Mouse (Mus musculus) hindbrain, embryonic 11.5 days (tissue): ENCODE results near the gene Trmt10b. TPM values are rescaled to one million over a fixed set of nuclear protein-coding genes. Genes with fewer than 3 reads are reported as not detected.

Experiments used
- ATAC-seq: fragments of 200-750 bp; cut with Nextera tagmentation; 2 replicates; pipeline ENCODE4 v1.8.0; 2017; ENCODE audit warnings: mild to moderate bottlenecking, moderate TSS enrichment, moderate library complexity; ENCODE audit not compliant: low FRiP score
- DNase-seq: peaks from one replicate; pipeline ENCODE4 v3.0.0-alpha.2; 2015; ENCODE audit warnings: low spot score
- H3K27ac ChIP-seq: fragments of 300-500 bp; sonication (generic); 2 replicates; pipeline ENCODE4 v1.5.1; 2014; ENCODE audit warnings: mild to moderate bottlenecking, low read depth, low read length
- H3K27me3 ChIP-seq: fragments of 300-500 bp; sonication (generic); 2 replicates; pipeline ENCODE4 v1.6.1; 2014; ENCODE audit warnings: mild to moderate bottlenecking, low read length, moderate library complexity, mixed read lengths; ENCODE audit not compliant: control insufficient read depth, insufficient read depth
- H3K36me3 ChIP-seq: fragments of 300-500 bp; sonication (generic); 2 replicates; pipeline ENCODE4 v1.6.1; 2014; ENCODE audit warnings: mild to moderate bottlenecking, low read length, moderate library complexity, mixed read lengths; ENCODE audit not compliant: control insufficient read depth, insufficient read depth
- H3K4me1 ChIP-seq: fragments of 300-500 bp; sonication (generic); replicated peaks from 2 replicates; pipeline ENCODE4 v1.6.1; 2014; ENCODE audit warnings: low read length, mixed read lengths; ENCODE audit not compliant: control insufficient read depth, insufficient read depth
- H3K4me2 ChIP-seq: fragments of 300-500 bp; sonication (generic); replicated peaks from 2 replicates; pipeline ENCODE4 v1.6.1; 2014; ENCODE audit warnings: mild to moderate bottlenecking, low read depth, low read length
- H3K4me3 ChIP-seq: fragments of 300-500 bp; sonication (generic); 2 replicates; pipeline ENCODE4 v1.5.1; 2014; ENCODE audit warnings: low read depth, low read length
- H3K9ac ChIP-seq: fragments of 300-500 bp; sonication (generic); 2 replicates; pipeline ENCODE4 v1.6.1; 2014; ENCODE audit warnings: low read depth, low read length
- H3K9me3 ChIP-seq: fragments of 300-500 bp; sonication (generic); 2 replicates; pipeline ENCODE4 v1.6.1; 2016; ENCODE audit warnings: low read length; ENCODE audit not compliant: control insufficient read depth
- WGBS: fragments of 180-500 bp; shearing (Covaris S2); extraction: QIAGEN DNeasy Blood & Tissue Kit; methylation state at CpG from one replicate; pipeline ENCODE4 v1.1.7; 2014; 5-methylcytosine and 5-hydroxymethylcytosine counted together
- polyA plus RNA-seq: library from polyadenylated mRNA; unstranded; fragments of >200 nt; fragmentation: Nextera tagmentation; extraction: Ambion mirVana; gene quantifications from 2 replicates; pipeline ENCODE4 v1.2.1, GENCODE M21; 2014

Gene Trmt10b
- polyA plus RNA-seq, result 20.9 and 24.5 TPM in 2 replicates

DNA sequence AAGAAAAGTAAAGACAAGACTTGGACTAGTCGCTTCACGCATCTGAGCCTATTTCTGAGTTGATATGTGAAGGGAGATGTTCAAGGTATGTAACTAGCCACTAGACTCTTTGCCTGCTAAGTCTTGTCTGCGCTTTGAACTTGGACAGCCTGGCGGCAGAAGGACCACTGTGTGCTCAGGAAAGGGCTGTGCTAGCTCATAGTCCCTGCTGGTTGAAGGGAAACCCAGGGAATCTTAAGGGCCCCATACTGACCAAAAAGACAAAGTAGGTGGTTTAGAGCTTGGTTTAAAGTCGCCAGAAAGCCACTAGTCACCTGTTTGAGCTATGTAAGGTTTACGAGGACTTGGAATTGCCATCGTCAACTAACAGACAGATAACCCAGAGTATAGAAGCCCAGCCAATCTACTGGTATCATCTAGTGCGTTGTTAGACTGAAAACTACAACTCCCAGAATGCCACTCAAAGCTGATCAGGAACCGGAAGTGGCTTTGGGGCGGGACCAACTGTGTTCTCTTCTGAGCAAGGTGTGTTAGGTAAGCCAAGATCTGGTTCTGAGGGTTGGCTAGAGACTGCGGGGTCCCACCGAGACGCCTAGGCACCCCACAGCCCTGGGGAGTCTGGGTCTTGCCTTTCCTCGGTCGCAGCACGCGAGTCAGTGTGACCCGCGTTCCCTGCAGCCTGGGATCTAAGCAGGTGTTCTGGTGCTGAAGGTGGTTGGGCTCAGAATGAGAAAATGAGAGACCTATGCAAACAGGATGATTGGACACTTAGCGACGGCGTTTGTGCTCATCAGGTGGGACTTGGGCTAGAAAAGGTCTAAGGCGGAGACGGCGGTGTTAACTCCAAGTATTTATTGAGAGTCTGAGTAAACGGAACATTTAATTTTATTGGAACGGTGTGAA, at the start of gene Trmt10b:
TSS of gene Trmt10b (plus strand) at position 466 of the 903 bp plus-strand sequence.
- Histone ChIP-seq H3K9me3 (no peaks in the 10 kb centered on the region), H3K4me3 (peak within 1 kb of the TSS; percentile 81), H3K4me1 (no peaks in the 10 kb centered on the region), H3K27ac (no peak within 1 kb of the TSS), H3K27me3 (no peaks in the 10 kb centered on the region), H3K36me3 (no peaks in the 10 kb centered on the region), H3K9ac (peak within 1 kb of the TSS; percentile 71), H3K4me2 (peak within 1 kb of the TSS; percentile 76)
- 22% methylated on average over 27 of the region's 27 CpGs for WGBS
- peak; percentile 81 for ATAC-seq
- DNase-seq, result peak; percentile 89

- ATAC-seq, result no peak
- DNase-seq, result no peak
- Histone ChIP-seq H3K27ac (no peak overlapping the region), H3K27me3 (no peaks in the 10 kb centered on the region), H3K4me2 (no peak overlapping the region), H3K36me3 (no peaks in the 10 kb centered on the region), H3K4me3 (no peak overlapping the region), H3K4me1 (peaks cover 2% of the 10 kb centered on the region; the same call in 1 of the 2 replicates), H3K9ac (no peak overlapping the region), H3K9me3 (no peaks in the 10 kb centered on the region)
- 86% methylated on average over 8 of the region's 8 CpGs for WGBS
Measured at GRCm38 (mm10) chr4:45251265-45251664, 45.7 kb upstream of the Trmt10b start.

DNA sequence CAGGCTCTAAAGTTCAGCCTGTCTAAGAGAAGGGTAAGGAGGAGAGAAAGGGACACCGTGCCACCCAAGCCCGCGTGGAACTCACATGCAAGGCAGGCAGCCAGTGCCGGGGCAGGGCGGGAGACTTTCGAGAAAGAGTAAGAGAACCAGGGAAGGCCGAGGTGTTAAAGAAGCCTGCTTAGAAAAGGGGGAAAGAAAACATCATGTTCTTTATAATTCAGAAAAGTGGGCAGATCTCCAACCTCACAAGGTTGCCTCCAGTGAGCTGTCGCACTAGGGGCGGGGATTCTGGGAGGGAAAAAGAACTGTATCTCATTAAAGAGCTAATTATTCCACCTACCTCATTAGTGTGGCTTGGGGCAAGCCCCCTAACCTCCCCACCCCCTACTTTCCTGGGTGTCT, 44.1 kb upstream of the Trmt10b start:
- H3K4me1 ChIP-seq, result peaks cover 2% of the 10 kb centered on the region; the same call in 1 of the 2 replicates
- no peak overlapping the region for H3K4me2 ChIP-seq
- H3K27ac ChIP-seq, result no peak overlapping the region
- no peak for ATAC-seq
- no peak overlapping the region for H3K9ac ChIP-seq
- no peaks in the 10 kb centered on the region for H3K9me3 ChIP-seq
- DNase-seq, result no peak
- no peaks in the 10 kb centered on the region for H3K36me3 ChIP-seq
- no peak overlapping the region for H3K4me3 ChIP-seq
- WGBS, result 35% methylated on average over 9 of the region's 9 CpGs
- H3K27me3 ChIP-seq, result no peaks in the 10 kb centered on the region

GRCm38 (mm10) chr4:45253839-45254601, 42.9 kb upstream of the Trmt10b start:
- Histone ChIP-seq H3K9me3 (no peaks in the 10 kb centered on the region), H3K4me1 (peaks cover 2% of the 10 kb centered on the region; the same call in 1 of the 2 replicates), H3K36me3 (no peaks in the 10 kb centered on the region), H3K9ac (no peak overlapping the region), H3K27ac (no peak overlapping the region), H3K4me2 (no peak overlapping the region), H3K4me3 (no peak overlapping the region), H3K27me3 (no peaks in the 10 kb centered on the region)
- DNase-seq (no peak), ATAC-seq (no peak)
- 44% methylated on average over 11 of the region's 11 CpGs for WGBS

DNA sequence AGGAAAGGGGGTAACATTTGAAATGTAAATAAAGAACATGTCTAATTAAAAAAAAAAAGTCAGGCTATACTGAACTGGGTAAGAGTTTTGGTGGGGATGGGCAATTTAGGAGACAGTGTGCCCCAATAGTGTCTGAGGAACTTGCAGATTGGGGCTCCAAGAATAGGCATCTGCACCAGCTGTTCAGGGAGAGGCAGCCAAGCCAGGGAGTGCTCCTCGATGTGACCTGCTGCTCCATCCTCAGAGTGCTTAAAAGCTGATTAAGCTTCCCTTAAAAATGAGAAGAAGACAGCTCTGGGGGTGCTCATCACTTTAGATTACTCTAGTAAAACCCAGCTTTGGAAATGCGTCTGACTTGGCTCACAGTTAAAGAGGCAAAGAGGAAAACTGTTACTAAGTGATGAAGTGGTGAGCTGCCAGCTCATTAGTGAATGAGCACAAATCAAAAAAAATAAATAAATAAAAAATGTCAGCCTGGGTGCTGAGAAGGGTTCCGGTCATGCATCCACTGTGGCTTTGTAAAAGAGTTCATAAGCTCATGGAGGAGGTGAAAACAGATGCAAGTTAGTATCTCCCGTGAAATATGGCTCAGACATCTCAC, 37.6 kb upstream of the Trmt10b start:
- peaks cover 2% of the 10 kb centered on the region; the same call in 1 of the 2 replicates for H3K4me1 ChIP-seq
- no peak overlapping the region for H3K4me2 ChIP-seq
- ATAC-seq (no peak), DNase-seq (no peak)
- no peaks in the 10 kb centered on the region for H3K27me3 ChIP-seq
- WGBS, result 65% methylated on average over 4 of the region's 4 CpGs
- no peaks in the 10 kb centered on the region for H3K9me3 ChIP-seq
- no peak overlapping the region for H3K27ac ChIP-seq
- no peak overlapping the region for H3K9ac ChIP-seq
- no peak overlapping the region for H3K4me3 ChIP-seq
- no peaks in the 10 kb centered on the region for H3K36me3 ChIP-seq

DNA sequence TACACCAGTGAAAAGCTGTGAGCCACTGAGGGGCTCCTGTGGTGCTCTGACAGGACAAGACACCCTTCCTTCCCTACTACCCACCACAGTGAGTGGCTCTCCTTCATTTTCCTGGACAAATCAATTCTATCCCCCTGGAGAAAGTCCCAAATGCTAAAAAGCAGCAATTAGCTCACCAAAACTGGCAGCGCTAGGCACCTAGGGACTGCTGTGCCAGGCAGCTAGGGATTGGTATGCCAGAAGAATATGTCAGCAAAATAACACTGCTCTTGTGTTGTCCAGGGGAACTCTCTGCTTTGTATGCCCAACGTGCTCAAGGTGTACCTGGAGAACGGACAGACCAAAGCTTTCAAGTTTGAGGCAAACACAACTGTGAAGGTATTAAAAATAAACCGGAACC, 35.4 kb upstream of the Trmt10b start:
- no peak overlapping the region for H3K4me2 ChIP-seq
- H3K27me3 ChIP-seq, result no peaks in the 10 kb centered on the region
- no peak for ATAC-seq
- no peak overlapping the region for H3K27ac ChIP-seq
- H3K4me1 ChIP-seq, result no peaks in the 10 kb centered on the region
- no peak overlapping the region for H3K9ac ChIP-seq
- no peaks in the 10 kb centered on the region for H3K36me3 ChIP-seq
- no peaks in the 10 kb centered on the region for H3K9me3 ChIP-seq
- no peak for DNase-seq
- WGBS, result 96% methylated on average over 4 of the region's 4 CpGs
- no peak overlapping the region for H3K4me3 ChIP-seq

- no peaks in the 10 kb centered on the region for H3K27me3 ChIP-seq
- H3K9ac ChIP-seq, result no peak overlapping the region
- DNase-seq, result no peak
- no peak overlapping the region for H3K4me3 ChIP-seq
- H3K4me2 ChIP-seq, result no peak overlapping the region
- no peaks in the 10 kb centered on the region for H3K4me1 ChIP-seq
- 85% methylated on average over 3 of the region's 3 CpGs for WGBS
- no peak overlapping the region for H3K27ac ChIP-seq
- ATAC-seq, result no peak
- no peaks in the 10 kb centered on the region for H3K9me3 ChIP-seq
- H3K36me3 ChIP-seq, result no peaks in the 10 kb centered on the region
Measured at GRCm38 (mm10) chr4:45267883-45268282, 29.0 kb upstream of the Trmt10b start.

DNA sequence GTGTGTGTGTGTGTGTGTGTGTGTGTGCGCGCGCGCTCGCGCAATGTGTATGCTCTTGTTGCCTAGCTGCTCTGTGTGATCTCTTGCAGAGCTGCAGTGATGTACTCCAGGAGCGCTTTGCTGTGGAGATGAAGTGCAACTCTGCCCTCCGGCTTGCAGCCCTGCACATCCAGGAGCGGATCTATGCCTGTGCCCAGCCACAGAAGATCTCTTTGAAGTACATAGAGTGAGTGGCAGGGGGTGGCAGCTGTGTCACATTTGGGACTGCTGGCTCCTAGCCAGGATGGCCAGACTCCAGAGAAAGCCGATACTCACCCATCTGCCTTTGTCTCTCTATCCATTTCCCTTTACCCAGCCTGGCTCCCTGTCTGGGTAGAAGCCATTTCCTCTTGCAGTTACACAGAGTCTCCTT, 25.9 kb upstream of the Trmt10b start:
- no peak overlapping the region for H3K9ac ChIP-seq
- no peak for ATAC-seq
- no peak overlapping the region for H3K4me2 ChIP-seq
- H3K36me3 ChIP-seq, result no peaks in the 10 kb centered on the region
- no peak overlapping the region for H3K27ac ChIP-seq
- no peaks in the 10 kb centered on the region for H3K27me3 ChIP-seq
- no peak overlapping the region for H3K4me3 ChIP-seq
- DNase-seq, result no peak
- H3K4me1 ChIP-seq, result no peaks in the 10 kb centered on the region
- 89% methylated on average over 10 of the region's 10 CpGs for WGBS
- H3K9me3 ChIP-seq, result no peaks in the 10 kb centered on the region
